Mouse (Mus musculus) midbrain, embryonic 11.5 days (tissue): ENCODE data around the gene Rere. TPM values are rescaled to one million over a fixed set of nuclear protein-coding genes. Genes with fewer than 3 reads are reported as not detected.

Source experiments
- ATAC-seq: fragments of 200-750 bp; cut with Nextera tagmentation; 2 replicates; pipeline ENCODE4 v1.8.0; 2017; ENCODE audit warnings: moderate TSS enrichment, moderate library complexity; ENCODE audit not compliant: low FRiP score
- DNase-seq: peaks from one replicate; pipeline ENCODE4 v3.0.0; 2015; ENCODE audit warnings: low spot score; ENCODE audit errors: missing footprints
- H3K27ac ChIP-seq: fragments of 300-500 bp; sonication (generic); 2 replicates; pipeline ENCODE4 v1.5.1; 2014; ENCODE audit warnings: low read depth, low read length
- H3K27me3 ChIP-seq: fragments of 300-500 bp; sonication (generic); 2 replicates; pipeline ENCODE4 v1.6.1; 2014; ENCODE audit warnings: mild to moderate bottlenecking, low read length, moderate library complexity, mixed read lengths; ENCODE audit not compliant: control insufficient read depth, insufficient read depth
- H3K36me3 ChIP-seq: fragments of 300-500 bp; sonication (generic); 2 replicates; pipeline ENCODE4 v1.6.1; 2014; ENCODE audit warnings: mild to moderate bottlenecking, low read length, moderate library complexity, mixed read lengths; ENCODE audit not compliant: control insufficient read depth, insufficient read depth
- H3K4me1 ChIP-seq: fragments of 300-500 bp; sonication (generic); 2 replicates; pipeline ENCODE4 v1.6.1; 2014; ENCODE audit warnings: low read length; ENCODE audit not compliant: control insufficient read depth, insufficient read depth
- H3K4me2 ChIP-seq: fragments of 300-500 bp; sonication (generic); 2 replicates; pipeline ENCODE4 v1.6.1; 2014; ENCODE audit warnings: mild to moderate bottlenecking, moderate library complexity
- H3K4me3 ChIP-seq: fragments of 300-500 bp; sonication (generic); 2 replicates; pipeline ENCODE4 v1.5.1; 2014; ENCODE audit warnings: low read depth, low read length
- H3K9ac ChIP-seq: fragments of 300-500 bp; sonication (generic); 2 replicates; pipeline ENCODE4 v1.6.1; 2014; ENCODE audit warnings: low read length
- H3K9me3 ChIP-seq: fragments of 300-500 bp; sonication (generic); 2 replicates; pipeline ENCODE4 v1.6.1; 2016; ENCODE audit warnings: low read length; ENCODE audit not compliant: control insufficient read depth
- WGBS: fragments of 180-500 bp; shearing (Covaris S2); extraction: QIAGEN DNeasy Blood & Tissue Kit; methylation state at CpG from one replicate; pipeline ENCODE4 v1.1.7; 2014; 5-methylcytosine and 5-hydroxymethylcytosine counted together
- polyA plus RNA-seq: library from polyadenylated mRNA; unstranded; fragments of >200 nt; fragmentation: Nextera tagmentation; extraction: Ambion mirVana; gene quantifications from 2 replicates; pipeline ENCODE4 v1.2.1, GENCODE M21; 2014

The Rere gene
- polyA plus RNA-seq, 1 experiment from 2014 or later, result 34.2 TPM

GRCm38 (mm10) chr4:150625951-150626732 lies 344.7 kb downstream of the Rere start:
- Histone ChIP-seq H3K27me3 (no peaks in the 10 kb centered on the region), H3K9ac (no peak overlapping the region), H3K4me2 (no peak overlapping the region), H3K27ac (no peak overlapping the region), H3K4me1 (no peaks in the 10 kb centered on the region), H3K9me3 (no peaks in the 10 kb centered on the region), H3K36me3 (no peaks in the 10 kb centered on the region), H3K4me3 (no peak overlapping the region)
- no peak for ATAC-seq
- 52% methylated on average over 6 of the region's 6 CpGs for WGBS
- DNase-seq, result peak; percentile 96

- no peak overlapping the region for H3K9ac ChIP-seq
- no peak overlapping the region for H3K4me3 ChIP-seq
- H3K4me1 ChIP-seq, result no peaks in the 10 kb centered on the region
- no peak overlapping the region for H3K4me2 ChIP-seq
- no peaks in the 10 kb centered on the region for H3K9me3 ChIP-seq
- no peak overlapping the region for H3K27ac ChIP-seq
- ATAC-seq, result no peak
- H3K36me3 ChIP-seq, result no peaks in the 10 kb centered on the region
- WGBS, result 86% methylated on average over 11 of the region's 11 CpGs
- DNase-seq, result no peak
- no peaks in the 10 kb centered on the region for H3K27me3 ChIP-seq
Observed at GRCm38 (mm10) chr4:150629266-150629665, 347.8 kb downstream of the Rere start.

- Histone ChIP-seq H3K36me3 (no peaks in the 10 kb centered on the region), H3K4me3 (no peak overlapping the region), H3K27me3 (no peaks in the 10 kb centered on the region), H3K9ac (no peak overlapping the region), H3K27ac (no peak overlapping the region), H3K9me3 (no peaks in the 10 kb centered on the region), H3K4me1 (no peaks in the 10 kb centered on the region), H3K4me2 (no peak overlapping the region)
- whole genome bisulfite sequencing, result 85% methylated on average over 10 of the region's 10 CpGs
- no peak for DNase-seq
- no peak for ATAC-seq
Observed at GRCm38 (mm10) chr4:150635568-150635967, 354.1 kb downstream of the Rere start.

- no peak overlapping the region for H3K4me3 ChIP-seq
Observed at GRCm38 (mm10) chr4:150636635-150637034, 355.2 kb downstream of the Rere start.

GRCm38 (mm10) chr4:150644299-150644698 lies 362.9 kb downstream of the Rere start:
- Histone ChIP-seq H3K36me3 (no peaks in the 10 kb centered on the region), H3K4me1 (no peaks in the 10 kb centered on the region), H3K9ac (no peak overlapping the region), H3K4me2 (no peak overlapping the region), H3K27ac (no peak overlapping the region), H3K27me3 (no peaks in the 10 kb centered on the region), H3K4me3 (no peak overlapping the region), H3K9me3 (no peaks in the 10 kb centered on the region)
- ATAC-seq (no peak), DNase-seq (peak; percentile 53)
- 88% methylated on average over 9 of the region's 9 CpGs for WGBS

More at GRCm38 (mm10) chr4:150636635-150637034, 355.2 kb downstream of the Rere start:
- H3K9ac ChIP-seq, result no peak overlapping the region
- no peak for ATAC-seq
- 80% methylated on average over 6 of the region's 6 CpGs for WGBS
- H3K27me3 ChIP-seq, result no peaks in the 10 kb centered on the region
- no peaks in the 10 kb centered on the region for H3K9me3 ChIP-seq
- H3K4me1 ChIP-seq, result no peaks in the 10 kb centered on the region
- no peak overlapping the region for H3K4me2 ChIP-seq
- H3K36me3 ChIP-seq, result no peaks in the 10 kb centered on the region
- H3K27ac ChIP-seq, result no peak overlapping the region
- no peak for DNase-seq

GRCm38 (mm10) chr4:150649327-150649726 lies 367.9 kb downstream of the Rere start:
- DNase-seq, result no peak

GRCm38 (mm10) chr4:150651390-150652277 lies 370.2 kb downstream of the Rere start, which contains the start of gene Slc45a1:
Gene Slc45a1, minus strand, starts transcription at chr4:150652174.
- ATAC-seq (peak; percentile 70), DNase-seq (peak; percentile 92)
- H3K4me1 ChIP-seq, result peaks cover 5% of the 10 kb centered on the region; the same call in 1 of the 2 replicates
- 5% methylated on average over 41 of the region's 41 CpGs for WGBS
- H3K9ac ChIP-seq, result peak within 1 kb of the TSS; percentile 73
- H3K9me3 ChIP-seq, result no peaks in the 10 kb centered on the region; the same call in 1 of the 2 replicates
- peak within 1 kb of the TSS; percentile 48 for H3K4me3 ChIP-seq
- H3K36me3 ChIP-seq, result no peaks in the 10 kb centered on the region
- peaks cover 7% of the 10 kb centered on the region; the same call in 1 of the 2 replicates for H3K27me3 ChIP-seq
- H3K27ac ChIP-seq, result no peak within 1 kb of the TSS
- H3K4me2 ChIP-seq, result peak within 1 kb of the TSS; percentile 71

More at GRCm38 (mm10) chr4:150649327-150649726, 367.9 kb downstream of the Rere start:
- Histone ChIP-seq H3K9ac (no peak overlapping the region), H3K27ac (no peak overlapping the region), H3K4me3 (no peak overlapping the region), H3K36me3 (no peaks in the 10 kb centered on the region), H3K4me2 (no peak overlapping the region), H3K27me3 (peaks cover 7% of the 10 kb centered on the region; the same call in 1 of the 2 replicates), H3K4me1 (peaks cover 5% of the 10 kb centered on the region; the same call in 1 of the 2 replicates), H3K9me3 (no peaks in the 10 kb centered on the region)
- WGBS, result 90% methylated on average over 5 of the region's 5 CpGs
- no peak for ATAC-seq

- H3K4me1 ChIP-seq, result peaks cover 5% of the 10 kb centered on the region; the same call in 1 of the 2 replicates
- no peak overlapping the region for H3K27ac ChIP-seq
- no peak for ATAC-seq
- peaks cover 7% of the 10 kb centered on the region; the same call in 1 of the 2 replicates for H3K27me3 ChIP-seq
- WGBS, result 48% methylated on average over 10 of the region's 11 CpGs
- no peak overlapping the region for H3K4me2 ChIP-seq
- H3K9ac ChIP-seq, result no peak overlapping the region
- peak; percentile 33 for DNase-seq
- no peaks in the 10 kb centered on the region for H3K36me3 ChIP-seq
- H3K9me3 ChIP-seq, result no peaks in the 10 kb centered on the region; the same call in 1 of the 2 replicates
- H3K4me3 ChIP-seq, result no peak overlapping the region
Observed at GRCm38 (mm10) chr4:150653072-150653599, 371.7 kb downstream of the Rere start.
